9 mouse cellular contexts compared by ENCODE assay signal in genomic region chr8:105949350-105949749, GRCm38 (mm10). TPM values are rescaled to one million over a fixed set of nuclear protein-coding genes. Genes with fewer than 3 reads are reported as not detected.
DNase-seq lines count a peak whose midpoint lies in the region.
"Had no signal": no experiment of that assay in that cellular context is flagged by ENCODE, and none has a peak within 500 bp of the region (broad histone marks: within the 10 kb centered on the region; RNA-seq: fewer than 3 reads in every experiment).

No protein-coding gene starts in this region.

- DNase-seq in cerebellum, postnatal 10 days: peak; percentile 73 to 78
- DNase-seq in cerebellum, adult 11 months: no peak
- DNase-seq in kidney, postnatal 4 days: peak; percentile 74 to 81
- no peak for DNase-seq in kidney, adult 8-10 months
- peak; percentile 57 to 73 for DNase-seq in adrenal gland, postnatal 36 days
- DNase-seq in layer of hippocampus, postnatal 14 days (ENCODE audit: low spot score in 2 of 2): peak; percentile 51 to 62
- DNase-seq in right cerebral cortex, postnatal 14 days: peak; percentile 77
- no peak for DNase-seq in embryo, embryonic 10.5 days (ENCODE audit: low spot score)

RNA-seq across cellular contexts. Expression of gene Lcat, which starts 6.2 kb away (rescaled TPM):
- total RNA-seq in adrenal gland, postnatal 36 days (2021): 1 to 10 TPM; 1.3 to 1.9 TPM
- total RNA-seq in layer of hippocampus, postnatal 14 days (2021): 10 to 100 TPM; 46.9 to 52.8 TPM

RNA-seq across cellular contexts. Expression of gene Psmb10, which starts 11.1 kb away (rescaled TPM):
- total RNA-seq in adrenal gland, postnatal 36 days (2021): 10 to 100 TPM; 68.1 to 87.1 TPM
- total RNA-seq in layer of hippocampus, postnatal 14 days (2021): 10 to 100 TPM; 62.8 to 71.5 TPM

RNA-seq across cellular contexts. Expression of gene Ctrl, which starts 15.7 kb away (rescaled TPM):
- under 1 TPM; 0.66 to 0.76 TPM for total RNA-seq in adrenal gland, postnatal 36 days (2021)
- 1 to 10 TPM; 1.2 to 1.3 TPM for total RNA-seq in layer of hippocampus, postnatal 14 days (2021)

RNA-seq across cellular contexts. Expression of gene Slc12a4, which starts 16.5 kb away (rescaled TPM):
- 10 to 100 TPM; 43.9 to 58.9 TPM for total RNA-seq in adrenal gland, postnatal 36 days (2021)
- 10 to 100 TPM; 28.1 to 35.8 TPM for total RNA-seq in layer of hippocampus, postnatal 14 days (2021)

RNA-seq across cellular contexts. Expression of gene Dpep3, which starts 29.9 kb away (rescaled TPM):
- not detected for total RNA-seq in adrenal gland, postnatal 36 days (2021)
- not detected for total RNA-seq in layer of hippocampus, postnatal 14 days (2021)
- total RNA-seq: heart, postnatal 36 days had no signal

Comparison
In these comparisons a context has a peak if more than half of its experiments do, and no peak if none do; other contexts are left out.
1. DNase-seq: peak in cerebellum, postnatal 10 days (2 of 2), kidney, postnatal 4 days (2 of 2), adrenal gland, postnatal 36 days (2 of 2), layer of hippocampus, postnatal 14 days (2 of 2) and right cerebral cortex, postnatal 14 days (single experiment); none in cerebellum, adult 11 months (single experiment), kidney, adult 8-10 months (0 of 2) and embryo, embryonic 10.5 days (single experiment).
2. RNA of gene Lcat, which starts 6.2 kb away (total RNA-seq): 46.9 to 52.8 TPM in layer of hippocampus, postnatal 14 days; 1.3 to 1.9 TPM in adrenal gland, postnatal 36 days; every median in the first group is over 10 times any median in the second.